Mouse (Mus musculus) olfactory bulb, adult 2 months (tissue): Measurements from ENCODE around the gene Tmem102.

ENCODE experiments used
- CTCF ChIP-seq: fragments of 200-500 bp; IDR thresholded peaks from 2 replicates; pipeline ENCODE4 v1.5.1; 2012; ENCODE audit warnings: low read depth, mild to moderate bottlenecking, low read length, moderate library complexity; ENCODE audit not compliant: insufficient read depth
- POLR2A ChIP-seq: fragments of 200-500 bp; IDR thresholded peaks from 2 replicates; pipeline ENCODE4 v1.6.1; 2012; ENCODE audit warnings: mild to moderate bottlenecking, low read depth, low read length, moderate library complexity; ENCODE audit not compliant: insufficient read depth

GRCm38 (mm10) chr11:69797924-69798323, 7.5 kb downstream of the Tmem102 start:
- TF ChIP-seq CTCF (no peak), POLR2A (no peak)
